Mouse (Mus musculus) neural tube, embryonic 10.5 days (tissue): Measurements from ENCODE around the gene Marveld3.

ENCODE experiments used
- DNase-seq: peaks from one replicate; pipeline ENCODE4 v3.0.0-alpha.2; 2017; ENCODE audit warnings: low spot score; ENCODE audit errors: extremely low spot score

Marveld3 gene

DNA sequence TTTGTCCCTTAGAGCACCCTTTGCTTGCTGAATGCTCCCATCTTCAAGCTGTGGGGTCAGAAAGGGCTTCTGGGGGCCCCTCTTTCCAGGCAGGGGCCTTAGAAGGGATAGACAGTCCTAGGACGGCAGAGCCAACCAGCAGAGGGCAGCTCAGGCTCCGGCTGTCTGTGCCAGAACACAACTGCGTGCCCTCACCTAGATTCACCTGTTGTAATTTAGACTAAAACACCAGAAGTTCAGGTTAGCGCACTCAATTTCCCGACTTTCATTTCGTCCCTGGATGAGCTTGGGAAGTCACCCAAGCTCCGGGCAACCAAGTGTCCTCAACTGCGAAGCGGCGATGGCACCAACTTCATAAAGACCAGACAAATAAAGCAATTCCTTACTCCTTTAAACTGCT, 6.8 kb upstream of the Marveld3 start:
- no peak for DNase-seq

DNA sequence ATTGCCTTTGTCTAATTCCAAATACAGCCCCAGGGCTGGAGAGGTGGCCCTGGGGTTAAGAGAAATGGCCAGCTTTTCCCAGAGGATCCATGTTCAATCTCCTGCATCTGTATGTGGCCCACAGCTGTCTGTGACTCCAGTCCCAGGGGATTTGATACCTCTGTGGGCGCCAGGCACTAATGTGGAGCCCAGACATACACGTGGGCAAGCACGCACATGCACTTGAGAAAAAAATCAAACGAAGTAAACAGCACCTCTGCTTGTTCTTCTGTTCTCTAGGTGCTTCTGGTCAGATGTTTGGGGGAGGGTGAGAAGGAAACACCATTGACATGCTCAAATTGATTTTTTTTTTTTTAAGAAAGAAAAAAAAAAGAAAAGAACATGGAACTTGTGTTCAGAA, 2.1 kb upstream of the Marveld3 start:
- DNase-seq: no peak

DNA sequence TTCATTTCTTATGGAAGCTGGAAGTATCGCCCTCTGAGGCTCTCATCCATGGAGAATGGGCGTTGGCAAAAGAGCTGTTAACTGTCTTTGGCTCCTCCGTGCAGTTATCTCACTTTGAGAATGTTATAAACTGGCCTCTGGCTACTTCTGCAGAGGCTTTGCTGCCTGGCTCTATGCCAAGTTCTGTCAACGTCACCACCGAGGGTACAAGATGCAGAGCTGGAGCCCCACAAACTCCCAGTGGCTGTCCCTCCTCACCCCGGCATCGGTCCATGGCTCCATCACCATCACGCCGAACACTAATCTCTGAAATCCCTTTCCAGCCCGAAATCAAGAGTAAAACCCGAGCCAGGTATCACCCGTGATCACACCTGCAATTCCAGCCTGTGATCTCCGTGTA, 1.4 kb upstream of the Marveld3 start:
- no peak for DNase-seq

DNA sequence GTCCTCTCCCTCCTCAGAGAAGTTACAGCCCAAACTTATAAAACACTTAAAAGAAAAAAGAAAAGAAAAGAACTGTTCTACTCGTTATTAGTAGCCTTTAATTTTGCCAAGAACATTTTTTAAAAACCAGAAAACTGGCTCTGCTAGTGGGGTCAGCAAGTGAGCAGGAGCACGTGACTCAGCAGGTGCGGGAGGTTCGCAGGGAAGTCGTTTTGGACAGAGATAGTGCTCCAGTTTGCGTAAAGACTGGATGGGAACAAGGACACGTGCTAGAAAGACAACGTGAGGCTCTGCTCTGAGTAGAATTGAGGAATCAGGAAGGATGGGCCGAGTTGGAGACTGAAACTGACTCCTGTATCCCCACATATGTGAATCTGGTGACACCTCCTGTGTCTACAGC, 893 bp upstream of the Marveld3 start:
- DNase-seq: no peak

GRCm38 (mm10) chr8:109959112-109959511, 2.9 kb downstream of the Marveld3 start:
- DNase-seq: no peak

GRCm38 (mm10) chr8:109958036-109958655, 3.9 kb downstream of the Marveld3 start:
- no peak for DNase-seq

DNA sequence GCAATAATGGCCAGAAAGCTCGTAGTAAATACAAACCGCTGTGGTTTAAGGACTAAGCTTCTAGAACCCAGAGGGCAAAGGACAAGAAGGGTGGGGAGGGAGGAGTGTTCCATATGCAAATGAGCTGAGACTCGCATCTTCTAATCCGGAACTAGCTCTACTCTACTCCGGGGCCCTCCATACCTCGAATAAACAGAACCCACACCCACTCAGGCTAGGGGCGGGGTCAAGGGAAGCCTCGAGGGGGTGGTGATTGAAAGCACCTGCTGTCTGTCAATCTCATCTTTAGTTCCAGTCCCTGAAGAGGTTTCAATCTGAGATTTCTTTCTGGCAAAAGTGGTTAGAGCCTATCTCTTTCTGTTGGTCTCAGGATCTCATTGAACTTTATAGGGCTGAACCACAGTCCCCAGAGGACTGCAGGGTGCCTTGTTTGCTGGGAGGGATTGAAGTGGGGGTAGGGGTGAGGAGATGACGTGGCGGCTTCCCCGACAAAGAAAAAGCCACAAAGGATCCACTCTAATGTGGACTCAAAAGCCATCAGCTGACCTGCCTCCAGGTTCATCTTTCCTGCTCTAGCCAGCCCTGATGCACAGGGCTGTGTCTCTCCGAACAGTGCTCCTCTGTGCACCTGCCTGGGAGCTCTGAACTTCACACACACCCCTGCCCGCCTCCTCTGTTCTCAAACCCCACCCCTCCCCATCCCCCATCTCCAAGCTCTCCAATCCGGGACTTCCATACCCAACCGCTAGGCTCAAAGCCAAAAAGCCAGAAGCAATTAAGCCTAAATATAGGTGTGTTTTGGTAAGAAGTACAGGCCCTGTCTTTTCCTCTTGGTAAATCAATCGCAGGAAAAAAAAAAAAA, 4.6 kb downstream of the Marveld3 start:
- DNase-seq: no peak

DNA sequence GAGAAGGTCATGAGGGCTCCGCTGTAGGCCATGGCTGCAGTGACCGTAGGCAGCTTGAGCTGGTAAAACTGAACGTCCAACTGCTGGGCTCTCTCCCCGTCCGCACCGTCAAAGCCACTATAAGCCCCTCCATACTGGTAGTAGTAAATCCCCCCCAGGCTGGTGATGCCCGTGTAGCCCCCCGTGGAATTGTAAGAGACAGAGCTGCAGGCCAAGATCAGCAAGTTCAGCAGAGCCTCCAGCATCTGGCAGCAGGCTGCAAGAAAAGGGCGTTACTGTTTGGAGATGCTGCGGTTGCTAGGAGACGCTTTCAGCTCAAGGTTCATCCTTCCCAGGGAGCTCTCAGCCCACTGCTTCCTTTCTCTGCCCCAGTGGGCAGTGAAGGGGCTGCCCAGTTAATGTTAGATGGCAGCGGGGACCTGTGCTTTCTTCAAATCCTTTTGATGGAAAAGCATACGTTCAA, 7.5 kb downstream of the Marveld3 start:
- DNase-seq: peak; percentile 37

GRCm38 (mm10) chr8:109952171-109952570, 9.8 kb downstream of the Marveld3 start:
- DNase-seq: no peak

DNA sequence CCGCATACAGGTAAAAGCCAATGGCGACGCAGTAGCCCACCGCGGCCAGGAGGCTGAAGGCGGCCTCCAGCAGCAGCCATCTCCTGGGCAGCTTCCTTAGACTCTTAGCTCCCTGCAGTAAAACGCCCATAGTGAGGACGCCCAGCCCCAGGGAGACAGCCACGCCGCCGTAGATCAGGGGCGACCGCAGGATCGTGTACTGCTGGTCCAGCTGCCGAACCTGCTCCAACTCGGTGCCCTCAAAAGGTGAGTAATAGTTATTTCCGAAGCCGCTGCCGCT, 13.8 kb downstream of the Marveld3 start:
- DNase-seq: peak; percentile 39

GRCm38 (mm10) chr8:109947447-109948284, 14.3 kb downstream of the Marveld3 start:
- peak; percentile 36 for DNase-seq

- no peak for DNase-seq
Measured at GRCm38 (mm10) chr8:109946272-109946671, 15.7 kb downstream of the Marveld3 start.

GRCm38 (mm10) chr8:109945694-109946093, 16.3 kb downstream of the Marveld3 start:
- DNase-seq: no peak

- no peak for DNase-seq
Measured at GRCm38 (mm10) chr8:109945153-109945632, 16.8 kb downstream of the Marveld3 start.

GRCm38 (mm10) chr8:109941606-109942360, 20.2 kb downstream of the Marveld3 start:
- DNase-seq: no peak

- DNase-seq: no peak
Measured at GRCm38 (mm10) chr8:109920406-109921390, 41.3 kb downstream of the Marveld3 start.

DNA sequence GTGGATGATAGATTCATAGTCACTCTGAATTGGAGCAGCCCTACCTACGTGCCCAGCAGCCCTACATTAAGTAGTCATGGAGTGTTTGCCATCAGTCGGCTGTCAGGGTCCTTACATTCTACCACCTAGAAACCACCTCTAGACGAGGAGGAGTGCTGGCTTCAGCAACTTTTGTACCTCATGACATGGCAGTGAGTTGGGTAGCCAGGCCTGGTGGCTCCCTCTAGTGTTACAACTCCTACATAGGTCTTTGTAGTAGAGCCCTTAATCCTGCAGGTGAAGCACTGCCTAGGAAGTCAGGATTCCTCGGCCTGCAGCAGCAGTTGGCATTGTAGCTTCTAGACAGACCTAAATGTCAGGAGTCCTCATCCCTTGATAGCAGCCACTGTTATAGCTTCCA, 44.7 kb downstream of the Marveld3 start:
- DNase-seq: no peak

GRCm38 (mm10) chr8:109907376-109907775, 54.6 kb downstream of the Marveld3 start:
- no peak for DNase-seq

DNA sequence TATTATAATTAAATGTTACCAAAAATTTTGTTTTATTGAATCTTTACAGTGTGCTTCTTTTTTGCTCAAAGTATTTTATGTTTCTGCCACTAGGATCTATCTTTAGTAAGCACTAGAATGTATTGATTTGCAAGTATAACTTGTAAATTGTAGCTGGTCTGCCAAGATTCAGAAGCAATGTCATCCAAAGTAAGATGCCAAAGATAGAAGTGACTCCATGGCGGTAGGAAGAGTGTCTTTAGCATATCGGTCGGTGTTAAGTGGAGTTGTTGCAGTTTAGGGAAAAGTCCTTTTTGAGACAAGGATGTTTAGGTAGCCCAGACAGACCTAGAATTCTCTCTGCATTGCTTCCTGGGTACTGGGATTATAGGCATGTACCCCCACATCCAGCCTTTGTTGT, 55.1 kb downstream of the Marveld3 start:
- no peak for DNase-seq
